Mouse (Mus musculus): ENCODE results near the gene Hpn. TPM values are rescaled to one million over a fixed set of nuclear protein-coding genes. Genes with fewer than 3 reads are reported as not detected.

Hpn gene
- polyA plus RNA-seq (2015; fragmentation: Nextera tagmentation; extraction: Ambion mirVana) = 0.50 and 4.0 TPM in 2 replicates

DNA sequence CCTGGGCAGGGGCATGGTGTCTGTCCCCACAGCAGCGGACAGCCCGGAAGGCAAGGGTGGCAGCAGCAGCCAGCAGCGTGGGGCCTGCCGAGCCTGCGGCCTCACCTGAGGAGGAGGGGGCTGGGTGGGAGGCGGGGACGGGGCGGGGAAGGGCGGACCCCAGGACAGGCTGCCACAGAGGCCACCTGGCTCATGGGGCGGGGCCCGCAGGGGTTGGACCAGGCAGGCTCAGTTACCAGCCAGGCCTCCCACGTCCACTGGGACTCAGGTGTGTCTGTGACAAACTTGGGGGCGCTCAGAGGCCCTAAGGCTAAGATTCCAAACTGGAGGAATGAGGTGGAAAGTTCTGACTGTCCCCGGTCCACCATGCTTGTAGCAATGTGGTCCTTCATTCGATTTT lies at the start of gene Hpn:
Gene Hpn, minus strand, starts transcription at position 109 of the 400 bp plus-strand sequence.
- Histone ChIP-seq H3K36me3 (no peaks in the 10 kb centered on the region), H3K9ac (replicated peaks) (no peak within 1 kb of the TSS), H3K27me3 (replicated peaks) (0 out of 2 replicates have a peak, but pooled peaks cover 11% of the 10 kb centered on the region), H3K27ac (replicated peaks) (no peak within 1 kb of the TSS), H3K4me3 (replicated peaks) (no peak within 1 kb of the TSS), H3K4me1 (peaks cover 3% of the 10 kb centered on the region; the same call in 1 of the 2 replicates), H3K4me2 (no peak within 1 kb of the TSS), H3K9me3 (replicated peaks) (no peaks in the 10 kb centered on the region)
- 23% methylated on average over 12 of the region's 15 CpGs for WGBS
- no peak for ATAC-seq (ENCODE audit: low FRiP score)

DNA sequence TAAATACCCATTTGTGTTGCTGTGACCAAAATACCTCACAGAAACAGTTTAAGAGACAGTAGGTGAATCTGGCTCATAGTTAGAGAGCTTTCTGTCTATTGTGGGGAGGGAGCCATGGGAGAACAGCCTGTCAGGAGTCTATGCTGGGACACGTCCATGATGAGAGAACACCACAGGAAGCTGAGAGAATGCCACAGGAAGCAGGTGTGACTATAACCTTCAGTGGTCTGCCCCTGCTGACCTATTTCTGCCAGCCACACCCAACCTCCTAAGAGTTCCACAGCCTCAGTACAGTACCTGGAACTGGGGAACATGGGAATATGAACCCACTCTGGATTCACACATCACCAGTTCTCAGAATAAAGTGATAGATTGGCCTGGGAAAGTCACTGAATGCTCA lies 49.7 kb upstream of the Hpn start:
- Histone ChIP-seq H3K27ac (replicated peaks) (no peak overlapping the region), H3K9me3 (replicated peaks) (no peaks in the 10 kb centered on the region), H3K27me3 (replicated peaks) (no peaks in the 10 kb centered on the region), H3K9ac (replicated peaks) (no peak overlapping the region), H3K36me3 (no peaks in the 10 kb centered on the region), H3K4me2 (no peak overlapping the region), H3K4me1 (no peaks in the 10 kb centered on the region), H3K4me3 (replicated peaks) (no peak overlapping the region)
- WGBS = 68% methylated on average over 1 of the region's 1 CpGs
- ATAC-seq (ENCODE audit: low FRiP score) = no peak

- H3K27me3 ChIP-seq (replicated peaks) = no peaks in the 10 kb centered on the region
- no peak overlapping the region for H3K4me2 ChIP-seq
- H3K4me1 ChIP-seq = no peaks in the 10 kb centered on the region
- no peak overlapping the region for H3K4me3 ChIP-seq (replicated peaks)
- no peaks in the 10 kb centered on the region for H3K9me3 ChIP-seq (replicated peaks)
- H3K27ac ChIP-seq (replicated peaks) = no peak overlapping the region
- no peaks in the 10 kb centered on the region for H3K36me3 ChIP-seq
- WGBS = 57% methylated on average over 3 of the region's 3 CpGs
- no peak for ATAC-seq (ENCODE audit: low FRiP score)
- no peak overlapping the region for H3K9ac ChIP-seq (replicated peaks)
Measured at GRCm38 (mm10) chr7:31163666-31164577, 48.8 kb upstream of the Hpn start.

- H3K4me1 ChIP-seq = no peaks in the 10 kb centered on the region
- H3K27me3 ChIP-seq (replicated peaks) = no peaks in the 10 kb centered on the region
- no peaks in the 10 kb centered on the region for H3K36me3 ChIP-seq
- H3K27ac ChIP-seq (replicated peaks) = no peak overlapping the region
- ATAC-seq (ENCODE audit: low FRiP score) = no peak
- no peak overlapping the region for H3K9ac ChIP-seq (replicated peaks)
- H3K4me2 ChIP-seq = no peak overlapping the region
- WGBS = 69% methylated on average over 11 of the region's 11 CpGs
- H3K4me3 ChIP-seq (replicated peaks) = no peak overlapping the region
- H3K9me3 ChIP-seq (replicated peaks) = no peaks in the 10 kb centered on the region
Measured at GRCm38 (mm10) chr7:31162324-31162723, 47.2 kb upstream of the Hpn start.

DNA sequence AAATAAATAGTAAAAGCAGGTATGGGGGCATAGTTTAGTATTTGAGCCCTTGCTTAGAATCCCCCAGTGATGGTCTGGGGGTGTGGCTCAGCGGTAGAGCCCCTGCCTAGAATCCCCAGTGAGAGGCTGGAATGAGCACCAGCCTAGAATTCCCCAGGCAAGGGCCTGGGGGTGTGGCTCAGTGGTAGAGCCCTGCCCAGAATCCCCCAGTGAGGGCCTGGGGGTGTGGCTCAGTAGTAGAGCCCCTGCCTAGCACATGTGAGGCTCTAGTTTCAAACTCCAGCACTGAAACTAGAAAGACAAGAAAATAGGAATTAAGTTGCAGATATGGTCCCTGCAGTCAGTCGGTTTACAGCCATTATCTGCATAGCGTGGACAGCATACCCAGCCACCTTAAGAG lies 46.7 kb upstream of the Hpn start:
- Histone ChIP-seq H3K27me3 (replicated peaks) (no peaks in the 10 kb centered on the region), H3K9me3 (replicated peaks) (no peaks in the 10 kb centered on the region), H3K4me1 (no peaks in the 10 kb centered on the region), H3K36me3 (no peaks in the 10 kb centered on the region), H3K4me2 (no peak overlapping the region), H3K9ac (replicated peaks) (no peak overlapping the region), H3K27ac (replicated peaks) (no peak overlapping the region), H3K4me3 (replicated peaks) (no peak overlapping the region)
- no peak for ATAC-seq (ENCODE audit: low FRiP score)
- 67% methylated on average over 3 of the region's 3 CpGs for WGBS

- no peak for ATAC-seq (ENCODE audit: low FRiP score)
- H3K4me3 ChIP-seq (replicated peaks) = no peak overlapping the region
- 79% methylated on average over 3 of the region's 3 CpGs for WGBS
- no peaks in the 10 kb centered on the region for H3K36me3 ChIP-seq
- H3K4me1 ChIP-seq = no peaks in the 10 kb centered on the region
- no peaks in the 10 kb centered on the region for H3K9me3 ChIP-seq (replicated peaks)
- no peak overlapping the region for H3K4me2 ChIP-seq
- H3K9ac ChIP-seq (replicated peaks) = no peak overlapping the region
- no peaks in the 10 kb centered on the region for H3K27me3 ChIP-seq (replicated peaks)
- H3K27ac ChIP-seq (replicated peaks) = no peak overlapping the region
Measured at GRCm38 (mm10) chr7:31161246-31161645, 46.2 kb upstream of the Hpn start.

- H3K9ac ChIP-seq (replicated peaks) = no peak overlapping the region
- no peaks in the 10 kb centered on the region for H3K36me3 ChIP-seq
- WGBS = 86% methylated on average over 5 of the region's 5 CpGs
- H3K9me3 ChIP-seq (replicated peaks) = no peaks in the 10 kb centered on the region
- ATAC-seq (ENCODE audit: low FRiP score) = no peak
- no peak overlapping the region for H3K4me3 ChIP-seq (replicated peaks)
- H3K27ac ChIP-seq (replicated peaks) = no peak overlapping the region
- no peak overlapping the region for H3K4me2 ChIP-seq
- no peaks in the 10 kb centered on the region for H3K4me1 ChIP-seq
- H3K27me3 ChIP-seq (replicated peaks) = no peaks in the 10 kb centered on the region
Measured at GRCm38 (mm10) chr7:31160763-31161162, 45.7 kb upstream of the Hpn start.

- Histone ChIP-seq H3K4me1 (peaks cover 8% of the 10 kb centered on the region), H3K4me2 (no peak overlapping the region), H3K4me3 (replicated peaks) (no peak overlapping the region), H3K27me3 (replicated peaks) (no peaks in the 10 kb centered on the region), H3K9ac (replicated peaks) (no peak overlapping the region), H3K27ac (replicated peaks) (no peak overlapping the region), H3K36me3 (no peaks in the 10 kb centered on the region), H3K9me3 (replicated peaks) (no peaks in the 10 kb centered on the region)
- no peak for ATAC-seq (ENCODE audit: low FRiP score)
- WGBS = 36% methylated on average over 17 of the region's 19 CpGs
Measured at GRCm38 (mm10) chr7:31156034-31156928, 41.2 kb upstream of the Hpn start.

GRCm38 (mm10) chr7:31155296-31156033 lies 40.4 kb upstream of the Hpn start, which contains the start of gene Gramd1a:
Gramd1a (minus strand) TSS chr7:31155896.
- H3K4me2 ChIP-seq = no peak within 1 kb of the TSS

GRCm38 (mm10) chr7:31153536-31154320 lies 38.6 kb upstream of the Hpn start:
- no peaks in the 10 kb centered on the region for H3K27me3 ChIP-seq (replicated peaks)
- peaks cover 20% of the 10 kb centered on the region for H3K4me1 ChIP-seq
- H3K4me3 ChIP-seq (replicated peaks) = no peak overlapping the region
- H3K9ac ChIP-seq (replicated peaks) = no peak overlapping the region
- H3K27ac ChIP-seq (replicated peaks) = no peak overlapping the region
- no peak overlapping the region for H3K4me2 ChIP-seq
- H3K36me3 ChIP-seq = no peaks in the 10 kb centered on the region
- no peak for ATAC-seq (ENCODE audit: low FRiP score)
- WGBS = 88% methylated on average over 6 of the region's 6 CpGs
- H3K9me3 ChIP-seq (replicated peaks) = no peaks in the 10 kb centered on the region

More at GRCm38 (mm10) chr7:31155296-31156033, 40.4 kb upstream of the Hpn start, which contains the start of gene Gramd1a:
- no peak for ATAC-seq (ENCODE audit: low FRiP score)
- peaks cover 11% of the 10 kb centered on the region for H3K4me1 ChIP-seq
- H3K9ac ChIP-seq (replicated peaks) = no peak within 1 kb of the TSS
- WGBS = 64% methylated on average over 5 of the region's 5 CpGs
- no peaks in the 10 kb centered on the region for H3K36me3 ChIP-seq
- no peaks in the 10 kb centered on the region for H3K9me3 ChIP-seq (replicated peaks)
- no peak within 1 kb of the TSS for H3K4me3 ChIP-seq (replicated peaks)
- H3K27me3 ChIP-seq (replicated peaks) = no peaks in the 10 kb centered on the region
- H3K27ac ChIP-seq (replicated peaks) = no peak within 1 kb of the TSS
